Mouse (Mus musculus) kidney, adult 2 months (tissue): ENCODE results near the gene Pcbp2. TPM values are rescaled to one million over a fixed set of nuclear protein-coding genes. Genes with fewer than 3 reads are reported as not detected.
A peak's percentile ranks its signal among the peaks of the same experiment; 100 is the strongest.

ENCODE experiments used
- DNase-seq: peaks from one replicate; pipeline ENCODE4 v3.0.0; 2021
- H3K27ac ChIP-seq: fragments of 200-500 bp; 2 replicates; pipeline ENCODE4 v1.5.1; 2012; ENCODE audit warnings: low read depth, low read length, control low read depth, inconsistent platforms; ENCODE audit not compliant: insufficient read depth
- H3K27me3 ChIP-seq: fragments of 200-500 bp; replicated peaks from 2 replicates; pipeline ENCODE4 v1.6.1; 2012; ENCODE audit warnings: mild to moderate bottlenecking, moderate library complexity, low read length, inconsistent platforms; ENCODE audit not compliant: control insufficient read depth, insufficient read depth
- H3K36me3 ChIP-seq: fragments of 200-500 bp; 2 replicates; pipeline ENCODE4 v1.6.1; 2012; ENCODE audit warnings: mild to moderate bottlenecking, moderate library complexity, low read length, inconsistent platforms; ENCODE audit not compliant: control insufficient read depth, insufficient read depth
- H3K4me1 ChIP-seq: fragments of 200-500 bp; 2 replicates; pipeline ENCODE4 v1.6.1; 2011; ENCODE audit warnings: low read length; ENCODE audit not compliant: control insufficient read depth, insufficient read depth
- H3K4me3 ChIP-seq: fragments of 200-500 bp; 2 replicates; pipeline ENCODE4 v1.5.1; 2011; ENCODE audit warnings: mild to moderate bottlenecking, low read depth, low read length, control low read depth; ENCODE audit not compliant: insufficient read depth
- CTCF ChIP-seq: fragments of 200-500 bp; conservative IDR thresholded peaks from 2 replicates; pipeline ENCODE4 v1.5.1; 2011; ENCODE audit warnings: low read depth, mild to moderate bottlenecking, control low read depth, low read length, moderate library complexity, mixed read lengths; ENCODE audit not compliant: insufficient read depth, insufficient read length
- POLR2A ChIP-seq: fragments of 200-500 bp; IDR thresholded peaks from one replicate; pipeline ENCODE4 v1.6.1; 2011; ENCODE audit warnings: low read depth, low read length, control low read depth
- WGBS: fragments of 180-500 bp; shearing (Covaris S2); methylation state at CpG from one replicate; pipeline ENCODE4 v1.1.7; 2018; 5-methylcytosine and 5-hydroxymethylcytosine counted together
- polyA plus RNA-seq: library from polyadenylated mRNA; depleted of rRNA; stranded (reverse); fragments of >200 nt; gene quantifications from 2 replicates; pipeline ENCODE4 v1.2.3, GENCODE M21; 2012

Pcbp2 gene
- polyA plus RNA-seq, 1 experiment: 616 TPM

GRCm38 (mm10) chr15:102501084-102501814 lies 30.9 kb downstream of the Pcbp2 start:
- DNase-seq: no peak
- H3K36me3 ChIP-seq: peaks cover 9% of the 10 kb centered on the region
- H3K4me3 ChIP-seq: no peak overlapping the region
- 87% methylated on average over 19 of the region's 19 CpGs for WGBS
- H3K4me1 ChIP-seq: no peaks in the 10 kb centered on the region
- no peaks in the 10 kb centered on the region for H3K27me3 ChIP-seq
- no peak overlapping the region for H3K27ac ChIP-seq
- TF ChIP-seq CTCF (no peak), POLR2A (no peak)

GRCm38 (mm10) chr15:102502254-102502840 lies 32.0 kb downstream of the Pcbp2 start:
- TF ChIP-seq POLR2A (no peak), CTCF (no peak)
- Histone ChIP-seq H3K36me3 (peaks cover 9% of the 10 kb centered on the region), H3K4me3 (no peak overlapping the region), H3K4me1 (no peaks in the 10 kb centered on the region), H3K27me3 (no peaks in the 10 kb centered on the region), H3K27ac (no peak overlapping the region)
- 55% methylated on average over 9 of the region's 9 CpGs for WGBS
- peak; percentile 47 for DNase-seq

- 100% methylated on average over 1 of the region's 1 CpGs for WGBS
- no peak within 1 kb of the TSS for H3K4me3 ChIP-seq
- DNase-seq: no peak
- TF ChIP-seq CTCF (no peak), POLR2A (no peak)
- no peaks in the 10 kb centered on the region for H3K27me3 ChIP-seq
- H3K27ac ChIP-seq: no peak within 1 kb of the TSS
- peaks cover 9% of the 10 kb centered on the region for H3K36me3 ChIP-seq
- H3K4me1 ChIP-seq: no peaks in the 10 kb centered on the region
These were observed 33.1 kb downstream of the Pcbp2 start, which contains the start of gene Gm10337 for GRCm38 (mm10) chr15:102503447-102503846. Gene Gm10337, plus strand, starts transcription at chr15:102503722.

GRCm38 (mm10) chr15:102503924-102504782 lies 33.8 kb downstream of the Pcbp2 start:
- Histone ChIP-seq H3K4me3 (no peak overlapping the region), H3K27ac (no peak overlapping the region), H3K36me3 (peaks cover 9% of the 10 kb centered on the region), H3K27me3 (no peaks in the 10 kb centered on the region), H3K4me1 (no peaks in the 10 kb centered on the region)
- no peak for TF ChIP-seq POLR2A
- no peak for TF ChIP-seq CTCF
- 85% methylated on average over 9 of the region's 9 CpGs for WGBS
- no peak for DNase-seq

- H3K27me3 ChIP-seq: no peaks in the 10 kb centered on the region
- TF ChIP-seq POLR2A: no peak
- no peak for TF ChIP-seq CTCF
These were observed 34.9 kb downstream of the Pcbp2 start for GRCm38 (mm10) chr15:102505073-102505769.

GRCm38 (mm10) chr15:102505770-102506463 lies 35.6 kb downstream of the Pcbp2 start:
- Histone ChIP-seq H3K27me3 (no peaks in the 10 kb centered on the region), H3K4me1 (peaks cover 2% of the 10 kb centered on the region; the same call in 1 of the 2 replicates), H3K36me3 (peaks cover 3% of the 10 kb centered on the region), H3K4me3 (no peak overlapping the region), H3K27ac (no peak overlapping the region)
- DNase-seq: no peak
- no peak for TF ChIP-seq CTCF
- no peak for TF ChIP-seq POLR2A
- WGBS: 71% methylated on average over 9 of the region's 9 CpGs

More at GRCm38 (mm10) chr15:102505073-102505769, 34.9 kb downstream of the Pcbp2 start:
- no peak for DNase-seq
- 56% methylated on average over 12 of the region's 12 CpGs for WGBS
- H3K27ac ChIP-seq: no peak overlapping the region
- H3K4me3 ChIP-seq: no peak overlapping the region
- H3K36me3 ChIP-seq: peaks cover 3% of the 10 kb centered on the region
- H3K4me1 ChIP-seq: no peaks in the 10 kb centered on the region; the same call in 1 of the 2 replicates
